Mouse (Mus musculus): ENCODE results near the gene Rere. TPM values are rescaled to one million over a fixed set of nuclear protein-coding genes. Genes with fewer than 3 reads are reported as not detected.

Gene Rere
- total and polyA plus RNA-seq, 3 experiments: 3.1 to 36.5 (median 8.7) TPM

DNA sequence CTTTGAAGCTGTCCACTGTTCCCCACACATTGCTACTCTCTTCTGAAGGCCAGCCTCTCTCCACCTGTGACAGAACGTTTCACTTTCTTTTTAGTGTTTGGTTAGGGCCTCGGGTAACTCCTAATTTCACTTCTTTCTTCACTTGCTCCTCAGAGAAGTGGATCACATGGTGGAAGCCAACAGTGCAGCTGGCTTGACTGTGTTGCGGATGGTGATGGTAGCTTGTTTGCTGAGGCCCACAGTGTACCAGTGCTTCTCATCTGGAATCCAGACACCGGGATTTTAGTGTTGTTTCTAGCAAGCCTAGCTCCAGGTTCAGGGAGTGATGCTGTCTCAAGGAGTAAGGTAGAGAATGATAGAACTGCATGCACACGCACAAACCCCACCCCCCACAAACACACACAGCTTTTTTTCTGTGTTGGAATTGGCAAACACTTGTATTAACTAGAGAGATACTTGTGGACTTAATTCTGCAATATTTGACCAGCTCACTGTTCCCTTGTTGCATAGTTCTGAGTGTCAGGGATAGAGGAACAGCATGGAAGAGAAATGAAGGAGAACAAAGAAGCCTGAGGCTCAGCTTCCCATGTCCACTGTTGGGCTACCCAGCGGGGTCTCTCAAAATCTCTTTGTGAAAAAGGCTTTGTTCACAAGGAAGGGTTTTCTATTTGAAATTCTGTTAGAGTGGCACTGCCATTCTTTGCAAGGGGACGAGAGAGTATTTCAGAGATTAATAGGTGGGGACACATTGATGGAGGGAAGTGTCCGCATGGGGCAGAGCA lies 144.8 kb downstream of the Rere start:
- H3K9ac ChIP-seq (ENCODE audit: insufficient read depth, low read depth): no peak overlapping the region
- TF ChIP-seq USF1 (IDR thresholded peaks at IDR 0.05; ENCODE audit: low read depth, low read length) (peak; percentile 42), JUND (conservative IDR thresholded peaks at IDR 0.05; ENCODE audit: low read depth, low read length) (no peak), TCF12 (IDR thresholded peaks at IDR 0.05; ENCODE audit: low read depth, low read length) (peak; percentile 37; the same call in 1 of the 2 replicates), ETS1 (conservative IDR thresholded peaks at IDR 0.05; ENCODE audit: low read depth, low read length) (peak; percentile 83), MYC (IDR thresholded peaks at IDR 0.05; ENCODE audit: low read depth, low read length) (0 out of 2 replicates have a peak, but pooled peaks have one; percentile 49), SIN3A (IDR thresholded peaks at IDR 0.05; ENCODE audit: low read length) (peak; percentile 54; the same call in 1 of the 2 replicates), JUN (IDR thresholded peaks at IDR 0.05; ENCODE audit: insufficient read depth, low read depth, low read length) (no peak), USF2 (conservative IDR thresholded peaks at IDR 0.05; ENCODE audit: low read depth, low read length) (peak; percentile 41), IRF4 (IDR thresholded peaks at IDR 0.05; ENCODE audit: low read depth, low read length) (peak; percentile 46), MXI1 (IDR thresholded peaks at IDR 0.05; ENCODE audit: low read depth, low read length) (peak; percentile 55; the same call in 1 of the 2 replicates)
- H3K79me2 ChIP-seq (replicated peaks; ENCODE audit: control insufficient read depth, extremely low read depth, insufficient read depth, poor library complexity, severe bottlenecking): peaks cover 4% of the 10 kb centered on the region; the same call in 1 of the 2 replicates
- no peaks in the 10 kb centered on the region for H3K9me3 ChIP-seq (replicated peaks; ENCODE audit: low read length)
- dilution Hi-C loops (cut with MboI; ENCODE audit: extremely low pct_ligation_motif_present, extremely low pct_unique_long_range_greater_than_20kb, low sequenced_read_pairs) (no loop called here), in situ Hi-C loops (cut with MboI; ENCODE audit: low pct_ligation_motif_present, low pct_unique_long_range_greater_than_20kb, low sequenced_read_pairs) (no loop called here)
- H3K27ac ChIP-seq (ENCODE audit: insufficient read depth, low read depth): 0 out of 2 replicates have a peak overlapping the region, but pooled peaks have one; percentile 2
- peak; percentile 58 for DNase-seq (ENCODE audit: extremely low read depth)
- peak overlapping the region; percentile 13 for H3K4me2 ChIP-seq (ENCODE audit: insufficient read depth, low read depth, poor library complexity, severe bottlenecking)
- peaks cover 9 to 88% of the 10 kb centered on the region in 2 experiments for H3K4me1 ChIP-seq (ENCODE audit: control insufficient read depth in 1 of 2, insufficient read depth in 2 of 2)
- no peaks in the 10 kb centered on the region for H3K27me3 ChIP-seq (replicated peaks)
- H3K36me3 ChIP-seq (replicated peaks in 1 of 2; ENCODE audit: control insufficient read depth in 1 of 2, insufficient read depth in 1 of 2, low read length in 1 of 2): peaks cover 3 to 37% of the 10 kb centered on the region in 2 experiments
- H3K4me3 ChIP-seq (replicated peaks in 1 of 3; ENCODE audit: low read depth in 2 of 3, low read length in 2 of 3, poor library complexity in 1 of 3): no peak overlapping the region

DNA sequence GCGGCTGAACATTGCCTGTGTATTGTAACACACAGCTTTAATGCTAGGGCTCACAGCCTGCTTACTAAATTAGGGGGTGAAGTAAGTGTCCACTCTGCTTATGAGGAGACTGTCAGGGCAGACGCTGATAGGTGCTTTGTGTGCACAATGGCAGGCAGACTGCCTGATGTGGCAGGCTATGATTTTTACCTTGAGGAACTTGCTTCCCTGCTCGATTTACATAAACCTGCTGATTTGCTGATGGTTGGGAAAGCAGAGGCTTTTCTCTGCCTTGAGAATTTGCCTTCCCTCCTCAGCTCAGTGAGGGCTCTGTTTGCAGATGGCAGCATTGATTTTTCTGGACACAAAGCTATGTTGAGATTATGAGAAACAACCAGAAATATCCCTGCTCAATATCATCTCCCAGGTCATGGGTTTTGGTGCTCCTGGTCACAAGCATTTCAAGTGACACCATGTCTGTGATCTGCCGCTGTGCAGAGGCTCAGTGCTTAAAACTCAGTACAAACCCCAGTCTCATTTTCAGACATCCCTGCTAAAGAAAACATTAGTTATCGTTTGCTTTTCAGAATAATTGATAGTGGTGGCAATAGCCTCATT lies 145.5 kb downstream of the Rere start:
- dilution Hi-C loops (cut with MboI; ENCODE audit: extremely low pct_ligation_motif_present, extremely low pct_unique_long_range_greater_than_20kb, low sequenced_read_pairs) (no loop called here), in situ Hi-C loops (cut with MboI; ENCODE audit: low pct_ligation_motif_present, low pct_unique_long_range_greater_than_20kb, low sequenced_read_pairs) (no loop called here)
- no peak for TF ChIP-seq CHD2 (IDR thresholded peaks at IDR 0.05; ENCODE audit: low read length)
- no peak for TF ChIP-seq IRF4 (IDR thresholded peaks at IDR 0.05; ENCODE audit: low read depth, low read length)
- no peak for TF ChIP-seq TBP (conservative IDR thresholded peaks at IDR 0.05; ENCODE audit: low read depth, low read length)
- TF ChIP-seq RAD21 (IDR thresholded peaks at IDR 0.05; ENCODE audit: low read depth, low read length): no peak
- no peak for TF ChIP-seq JUND (conservative IDR thresholded peaks at IDR 0.05; ENCODE audit: low read depth, low read length)
- no peak for TF ChIP-seq MAZ (IDR thresholded peaks at IDR 0.05; ENCODE audit: low read depth, low read length)
- TF ChIP-seq SIN3A (IDR thresholded peaks at IDR 0.05; ENCODE audit: low read length): no peak
- no peak for TF ChIP-seq UBTF (IDR thresholded peaks at IDR 0.05; ENCODE audit: low read depth, low read length)
- no peak for TF ChIP-seq E2F4 (IDR thresholded peaks at IDR 0.05; ENCODE audit: insufficient replicate concordance, low read depth, low read length)
- TF ChIP-seq NRF1 (IDR thresholded peaks at IDR 0.05; ENCODE audit: low read depth, low read length): no peak
- TF ChIP-seq EP300 (IDR thresholded peaks at IDR 0.05; ENCODE audit: low read length): no peak
- TF ChIP-seq ZC3H11A (IDR thresholded peaks at IDR 0.05; ENCODE audit: low read depth, low read length): no peak
- no peak for TF ChIP-seq NELFE (IDR thresholded peaks at IDR 0.05; ENCODE audit: low read depth, low read length)
- no peak for TF ChIP-seq USF1 (IDR thresholded peaks at IDR 0.05; ENCODE audit: low read depth, low read length)
- DNase-seq (ENCODE audit: extremely low read depth): no peak
- H3K9ac ChIP-seq (ENCODE audit: insufficient read depth, low read depth): no peak overlapping the region
- no peak overlapping the region; the same call in 1 of the 2 replicates for H3K4me2 ChIP-seq (ENCODE audit: insufficient read depth, low read depth, poor library complexity, severe bottlenecking)
- H3K27me3 ChIP-seq (replicated peaks): no peaks in the 10 kb centered on the region
- H3K79me2 ChIP-seq (replicated peaks; ENCODE audit: control insufficient read depth, extremely low read depth, insufficient read depth, poor library complexity, severe bottlenecking): peaks cover 4% of the 10 kb centered on the region; the same call in 1 of the 2 replicates
- peaks cover 7 to 81% of the 10 kb centered on the region in 2 experiments for H3K4me1 ChIP-seq (ENCODE audit: control insufficient read depth in 1 of 2, insufficient read depth in 2 of 2)
- H3K9me3 ChIP-seq (replicated peaks; ENCODE audit: low read length): no peaks in the 10 kb centered on the region
- H3K36me3 ChIP-seq (replicated peaks in 1 of 2; ENCODE audit: control insufficient read depth in 1 of 2, insufficient read depth in 1 of 2, low read length in 1 of 2): peaks cover 3 to 42% of the 10 kb centered on the region in 2 experiments
- H3K4me3 ChIP-seq (replicated peaks in 1 of 3; ENCODE audit: low read depth in 2 of 3, low read length in 2 of 3, poor library complexity in 1 of 3): no peak overlapping the region
- no peak overlapping the region for H3K27ac ChIP-seq (ENCODE audit: insufficient read depth, low read depth)

Measured in CH12.LX (cell line).